ENCODE assay signal across 1 mouse cellular context in the genomic region with DNA sequence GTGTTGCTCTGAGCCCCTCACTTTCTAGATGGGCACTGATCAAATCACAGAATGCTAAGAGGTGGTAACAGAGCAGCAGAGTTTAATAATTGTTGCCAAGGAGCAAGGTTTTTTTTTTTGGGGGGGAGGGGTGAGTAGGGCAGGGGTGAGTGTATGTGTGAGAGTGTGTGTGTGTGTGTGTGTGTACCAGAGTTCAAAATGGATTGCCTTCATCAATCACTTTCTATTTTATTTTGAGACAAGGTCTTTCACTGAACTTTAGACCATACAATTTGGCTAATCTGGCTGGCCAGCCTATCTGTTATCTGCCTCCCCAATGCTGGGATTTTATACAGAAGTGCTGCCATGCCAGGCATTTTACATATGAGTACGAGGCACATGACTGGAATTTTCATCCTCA.
TF ChIP-seq lines count a peak whose summit lies in the region.

No protein-coding gene starts in this region.

TF ChIP-seq in CH12.LX, 34 proteins besides CTCF, POLR2A, EP300 and RAD21:
- TF ChIP-seq MAX (IDR thresholded peaks at IDR 0.05; ENCODE audit: low read length) (no peak), E2F4 (IDR thresholded peaks at IDR 0.05; ENCODE audit: insufficient replicate concordance, low read depth, low read length) (no peak), USF2 (conservative IDR thresholded peaks at IDR 0.05; ENCODE audit: low read depth, low read length) (no peak), ETS1 (conservative IDR thresholded peaks at IDR 0.05; ENCODE audit: low read depth, low read length) (no peak), MAFK (IDR thresholded peaks at IDR 0.05; ENCODE audit: insufficient replicate concordance, low read length) (no peak), ZC3H11A (IDR thresholded peaks at IDR 0.05; ENCODE audit: low read depth, low read length) (no peak), ZNF384 (IDR thresholded peaks at IDR 0.05; ENCODE audit: low read depth, low read length) (no peak), HCFC1 (IDR thresholded peaks at IDR 0.05; ENCODE audit: low read depth, low read length) (no peak), IRF4 (IDR thresholded peaks at IDR 0.05; ENCODE audit: low read depth, low read length) (no peak), MAZ (IDR thresholded peaks at IDR 0.05; ENCODE audit: low read depth, low read length) (no peak), MXI1 (IDR thresholded peaks at IDR 0.05; ENCODE audit: low read depth, low read length) (no peak), MYC (IDR thresholded peaks at IDR 0.05; ENCODE audit: low read depth, low read length) (no peak), CHD2 (IDR thresholded peaks at IDR 0.05; ENCODE audit: low read length) (no peak), RCOR1 (conservative IDR thresholded peaks at IDR 0.05; ENCODE audit: low read depth, low read length) (no peak), TBP (conservative IDR thresholded peaks at IDR 0.05; ENCODE audit: low read depth, low read length) (no peak)
TF ChIP-seq in CH12.LX: peak in this region for 0.
